Mouse (Mus musculus) hindbrain, embryonic 14.5 days (tissue): ENCODE data around the gene Parp1. TPM values are rescaled to one million over a fixed set of nuclear protein-coding genes. Genes with fewer than 3 reads are reported as not detected.
"Not testable (repeated sequence)": the region's sequence is repeated elsewhere in the genome, so short reads cannot be mapped to it uniquely, and the experiment has no call there.

Experiments
- ATAC-seq: fragments of 200-750 bp; cut with Nextera tagmentation; 2 replicates; pipeline ENCODE4 v1.8.0; 2017; ENCODE audit warnings: moderate number of reproducible peaks, mild to moderate bottlenecking, moderate TSS enrichment, moderate library complexity; ENCODE audit not compliant: low FRiP score
- DNase-seq: peaks from one replicate; pipeline ENCODE4 v3.0.0-alpha.2; 2015; ENCODE audit warnings: low spot score
- H3K27ac ChIP-seq: fragments of 300-500 bp; sonication (generic); 2 replicates; pipeline ENCODE4 v1.5.1; 2014; ENCODE audit warnings: mild to moderate bottlenecking, moderate library complexity
- H3K27me3 ChIP-seq: fragments of 300-500 bp; sonication (generic); 2 replicates; pipeline ENCODE4 v1.6.1; 2014; ENCODE audit warnings: mild to moderate bottlenecking, low read length, mixed read lengths; ENCODE audit not compliant: control insufficient read depth, insufficient read depth
- H3K36me3 ChIP-seq: fragments of 300-500 bp; sonication (generic); replicated peaks from 2 replicates; pipeline ENCODE4 v1.6.1; 2014; ENCODE audit not compliant: control insufficient read depth, insufficient read depth
- H3K4me1 ChIP-seq: fragments of 300-500 bp; sonication (generic); replicated peaks from 2 replicates; pipeline ENCODE4 v1.6.1; 2014; ENCODE audit warnings: antibody characterized with exemption, low read length, mixed read lengths; ENCODE audit not compliant: control insufficient read depth, insufficient read depth
- H3K4me2 ChIP-seq: fragments of 300-500 bp; sonication (generic); replicated peaks from 2 replicates; pipeline ENCODE4 v1.6.1; 2014; ENCODE audit warnings: mild to moderate bottlenecking, moderate library complexity
- H3K4me3 ChIP-seq: fragments of 300-500 bp; sonication (generic); replicated peaks from 2 replicates; pipeline ENCODE4 v1.5.1; 2014; ENCODE audit warnings: mild to moderate bottlenecking, low read length
- H3K9ac ChIP-seq: fragments of 300-500 bp; sonication (generic); 2 replicates; pipeline ENCODE4 v1.6.1; 2014
- H3K9me3 ChIP-seq: fragments of 300-500 bp; sonication (generic); 2 replicates; pipeline ENCODE4 v1.6.1; 2016; ENCODE audit warnings: low read length; ENCODE audit not compliant: control insufficient read depth
- WGBS: fragments of 180-500 bp; shearing (Covaris S2); extraction: QIAGEN DNeasy Blood & Tissue Kit; methylation state at CpG from one replicate; pipeline ENCODE4 v1.1.7; 2014; 5-methylcytosine and 5-hydroxymethylcytosine counted together
- polyA plus RNA-seq: library from polyadenylated mRNA; unstranded; fragments of >200 nt; fragmentation: Nextera tagmentation; extraction: Ambion mirVana; gene quantifications from 2 replicates; pipeline ENCODE4 v1.2.1, GENCODE M21; 2014

Gene Parp1
- polyA plus RNA-seq, 1 experiment from 2014 or later: 86.8 TPM

GRCm38 (mm10) chr1:180606796-180607577 is 38.3 kb downstream of the Parp1 start:
- Histone ChIP-seq H3K4me1 (no peaks in the 10 kb centered on the region), H3K27me3 (no peaks in the 10 kb centered on the region), H3K9ac (no peak overlapping the region), H3K4me3 (no peak overlapping the region), H3K36me3 (peaks cover 18% of the 10 kb centered on the region), H3K9me3 (no peaks in the 10 kb centered on the region), H3K4me2 (no peak overlapping the region), H3K27ac (no peak overlapping the region)
- 78% methylated on average over 10 of the region's 10 CpGs for WGBS
- DNase-seq (no peak), ATAC-seq (no peak)

- Histone ChIP-seq H3K4me2 (no peak overlapping the region), H3K27me3 (no peaks in the 10 kb centered on the region), H3K9me3 (no peaks in the 10 kb centered on the region), H3K36me3 (peaks cover 15% of the 10 kb centered on the region), H3K4me1 (no peaks in the 10 kb centered on the region), H3K27ac (no peak overlapping the region), H3K9ac (no peak overlapping the region), H3K4me3 (no peak overlapping the region)
- DNase-seq (no peak), ATAC-seq (no peak)
- WGBS: 84% methylated on average over 2 of the region's 2 CpGs
Measured at GRCm38 (mm10) chr1:180607578-180607879, 38.8 kb downstream of the Parp1 start.

GRCm38 (mm10) chr1:180611842-180612241 is 43.1 kb downstream of the Parp1 start:
- H3K4me1 ChIP-seq, ATAC-seq, H3K36me3 ChIP-seq, H3K4me3 ChIP-seq, H3K4me2 ChIP-seq, H3K9ac ChIP-seq, H3K27me3 ChIP-seq, H3K27ac ChIP-seq, H3K9me3 ChIP-seq, DNase-seq: not testable (repeated sequence)
- WGBS: 91% methylated on average over 10 of the region's 14 CpGs

GRCm38 (mm10) chr1:180616762-180617161 is 48.0 kb downstream of the Parp1 start:
- Histone ChIP-seq H3K4me3 (no peak overlapping the region), H3K4me2 (no peak overlapping the region), H3K36me3 (no peaks in the 10 kb centered on the region), H3K4me1 (no peaks in the 10 kb centered on the region), H3K27me3 (no peaks in the 10 kb centered on the region), H3K27ac (no peak overlapping the region), H3K9ac (no peak overlapping the region), H3K9me3 (no peaks in the 10 kb centered on the region)
- WGBS: 89% methylated on average over 3 of the region's 3 CpGs
- DNase-seq (no peak), ATAC-seq (no peak)

- no peak overlapping the region for H3K9ac ChIP-seq
- no peak overlapping the region for H3K27ac ChIP-seq
- no peaks in the 10 kb centered on the region for H3K27me3 ChIP-seq
- H3K4me3 ChIP-seq: no peak overlapping the region
- DNase-seq (no peak), ATAC-seq (no peak)
- no peaks in the 10 kb centered on the region for H3K36me3 ChIP-seq
- H3K9me3 ChIP-seq: no peaks in the 10 kb centered on the region
- no peak overlapping the region for H3K4me2 ChIP-seq
- H3K4me1 ChIP-seq: no peaks in the 10 kb centered on the region
- 92% methylated on average over 4 of the region's 4 CpGs for WGBS
Measured at GRCm38 (mm10) chr1:180622389-180622788, 53.7 kb downstream of the Parp1 start.

GRCm38 (mm10) chr1:180623911-180624310 is 55.2 kb downstream of the Parp1 start:
- no peaks in the 10 kb centered on the region for H3K4me1 ChIP-seq
- DNase-seq: no peak
- no peak overlapping the region for H3K27ac ChIP-seq
- H3K4me3 ChIP-seq: no peak overlapping the region
- no peaks in the 10 kb centered on the region for H3K36me3 ChIP-seq
- no peak overlapping the region for H3K4me2 ChIP-seq
- no peak for ATAC-seq
- H3K27me3 ChIP-seq: no peaks in the 10 kb centered on the region
- H3K9ac ChIP-seq: no peak overlapping the region
- WGBS: 91% methylated on average over 2 of the region's 2 CpGs
- no peaks in the 10 kb centered on the region for H3K9me3 ChIP-seq

GRCm38 (mm10) chr1:180626141-180626540 is 57.4 kb downstream of the Parp1 start:
- Histone ChIP-seq H3K4me1 (no peaks in the 10 kb centered on the region), H3K9ac (no peak overlapping the region), H3K36me3 (no peaks in the 10 kb centered on the region), H3K27me3 (no peaks in the 10 kb centered on the region), H3K27ac (no peak overlapping the region), H3K9me3 (no peaks in the 10 kb centered on the region), H3K4me3 (no peak overlapping the region), H3K4me2 (no peak overlapping the region)
- DNase-seq (no peak), ATAC-seq (no peak)
- 69% methylated on average over 2 of the region's 2 CpGs for WGBS

GRCm38 (mm10) chr1:180637796-180638195 is 69.1 kb downstream of the Parp1 start:
- WGBS: 90% methylated on average over 2 of the region's 2 CpGs

GRCm38 (mm10) chr1:180639416-180640401 is 71.0 kb downstream of the Parp1 start:
- Histone ChIP-seq H3K4me3 (peak overlapping the region; percentile 99), H3K4me2 (peak overlapping the region; percentile 87), H3K36me3 (no peaks in the 10 kb centered on the region), H3K4me1 (peaks cover 19% of the 10 kb centered on the region), H3K27me3 (no peaks in the 10 kb centered on the region), H3K27ac (no peak overlapping the region), H3K9me3 (no peaks in the 10 kb centered on the region), H3K9ac (peak overlapping the region; percentile 94; the same call in 1 of the 2 replicates)
- no peak for DNase-seq
- WGBS: 58% methylated on average over 10 of the region's 10 CpGs
- ATAC-seq: no peak

More at GRCm38 (mm10) chr1:180637796-180638195, 69.1 kb downstream of the Parp1 start:
- H3K36me3 ChIP-seq, H3K9ac ChIP-seq, H3K4me2 ChIP-seq, H3K27me3 ChIP-seq, H3K4me3 ChIP-seq, H3K9me3 ChIP-seq, DNase-seq, H3K27ac ChIP-seq, ATAC-seq: not testable (repeated sequence)
- peaks cover 18% of the 10 kb centered on the region for H3K4me1 ChIP-seq
